Mouse (Mus musculus) bone marrow macrophage, adult 2 months (primary cell): ENCODE results near the gene Nfkbie.

ENCODE experiments used
- CTCF ChIP-seq: IDR thresholded peaks from 2 replicates; pipeline ENCODE4 v1.5.1; 2012; ENCODE audit warnings: low read depth, mild to moderate bottlenecking, low read length, moderate library complexity
- POLR2A ChIP-seq: IDR thresholded peaks from 2 replicates; pipeline ENCODE4 v1.6.1; 2012; ENCODE audit warnings: mild to moderate bottlenecking, low read depth, low read length, borderline replicate concordance

DNA sequence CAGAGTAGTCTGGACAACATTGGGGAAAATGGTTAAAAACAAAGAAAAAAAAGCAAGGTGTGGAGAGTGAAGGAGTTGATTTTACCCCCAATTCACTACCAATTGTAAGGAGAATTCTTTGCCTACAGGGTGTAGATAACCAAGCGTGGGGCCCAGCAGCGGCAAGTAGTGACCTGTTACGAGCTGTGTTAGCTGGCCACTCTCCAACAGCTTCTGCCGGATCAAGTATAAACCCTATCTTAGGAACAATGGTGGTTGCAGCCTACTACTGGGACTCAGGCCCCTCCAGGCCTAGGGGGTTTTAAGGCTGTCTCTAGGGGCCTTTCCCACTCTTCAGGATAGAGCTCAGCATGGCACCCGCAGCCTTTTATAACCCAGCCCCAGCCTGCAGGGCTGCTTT is 22.7 kb downstream of the Nfkbie start:
- TF ChIP-seq POLR2A (no peak), CTCF (no peak)
